Mouse (Mus musculus) mesoderm, embryonic 11.5 days (tissue): ENCODE results near the gene Selenow.
A peak's percentile ranks its signal among the peaks of the same experiment; 100 is the strongest.

Experiments used
- DNase-seq: peaks from one replicate; pipeline ENCODE4 v3.0.0-alpha.2; 2012; ENCODE audit warnings: low read depth, low spot score

The Selenow gene

GRCm38 (mm10) chr7:15922220-15922773, at the start of gene Selenow:
Gene Selenow, minus strand, starts transcription at chr7:15922402.
- peak; percentile 95 for DNase-seq

- DNase-seq, result no peak
Measured at GRCm38 (mm10) chr7:15969674-15970073, 47.5 kb upstream of the Selenow start.

- DNase-seq, result no peak
Measured at GRCm38 (mm10) chr7:15968322-15968721, 46.1 kb upstream of the Selenow start.

GRCm38 (mm10) chr7:15967312-15967711, 45.1 kb upstream of the Selenow start, which contains the start of gene Ehd2:
Gene Ehd2, minus strand, starts transcription at chr7:15967567.
- peak; percentile 78 for DNase-seq

- no peak for DNase-seq
Measured at GRCm38 (mm10) chr7:15966489-15966888, 44.3 kb upstream of the Selenow start.

- no peak for DNase-seq
Measured at GRCm38 (mm10) chr7:15963798-15964652, 41.8 kb upstream of the Selenow start.

- DNase-seq, result peak; percentile 27
Measured at GRCm38 (mm10) chr7:15962311-15963288, 40.4 kb upstream of the Selenow start.

- DNase-seq, result no peak
Measured at GRCm38 (mm10) chr7:15961798-15962197, 39.6 kb upstream of the Selenow start.

GRCm38 (mm10) chr7:15961239-15961638, 39.0 kb upstream of the Selenow start:
- DNase-seq, result no peak

- DNase-seq, result no peak
Measured at GRCm38 (mm10) chr7:15960691-15961090, 38.5 kb upstream of the Selenow start.

GRCm38 (mm10) chr7:15956143-15956542, 33.9 kb upstream of the Selenow start:
- DNase-seq, result no peak

- DNase-seq, result no peak
Measured at GRCm38 (mm10) chr7:15955509-15955908, 33.3 kb upstream of the Selenow start.

GRCm38 (mm10) chr7:15954978-15955443, 32.8 kb upstream of the Selenow start:
- DNase-seq, result peak; percentile 55

GRCm38 (mm10) chr7:15954436-15954835, 32.2 kb upstream of the Selenow start:
- DNase-seq, result no peak

GRCm38 (mm10) chr7:15953307-15954074, 31.3 kb upstream of the Selenow start:
- DNase-seq, result no peak

- DNase-seq, result no peak
Measured at GRCm38 (mm10) chr7:15952416-15952815, 30.2 kb upstream of the Selenow start.

GRCm38 (mm10) chr7:15950008-15950407, 27.8 kb upstream of the Selenow start:
- DNase-seq, result no peak

- DNase-seq, result no peak
Measured at GRCm38 (mm10) chr7:15949216-15949790, 27.1 kb upstream of the Selenow start.

GRCm38 (mm10) chr7:15948381-15948941, 26.3 kb upstream of the Selenow start:
- DNase-seq, result peak; percentile 81

GRCm38 (mm10) chr7:15947653-15948260, 25.6 kb upstream of the Selenow start:
- DNase-seq, result no peak
